Mouse (Mus musculus) B cell, adult 2 months (primary cell): ENCODE measurements around the gene Clec12b.

Experiments
- DNase-seq, 2 experiments: peaks; one replicate each; pipeline ENCODE4 v3.0.0; 2022

The Clec12b gene

DNA sequence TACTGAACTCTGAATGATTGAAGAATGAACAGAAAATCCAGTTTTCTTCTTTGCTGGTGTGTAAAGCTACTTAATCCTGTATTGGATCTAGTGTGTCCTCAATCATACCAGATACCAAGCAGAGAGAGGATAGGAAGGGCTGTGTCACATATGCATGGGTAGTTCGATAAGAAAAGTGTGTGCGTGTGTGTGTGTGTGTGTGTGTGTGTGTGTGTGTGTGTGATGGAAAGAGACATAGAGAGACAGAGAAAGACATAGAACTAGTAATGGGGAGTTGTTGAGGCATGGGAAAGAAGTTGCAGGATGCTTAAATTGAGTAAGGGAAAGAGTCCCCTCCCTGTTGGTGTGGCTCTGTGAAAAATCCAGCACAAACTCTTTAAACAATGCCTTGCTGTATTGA is at the start of gene Clec12b:
Gene Clec12b (minus strand): TSS at position 101 of the 400 bp plus-strand sequence.
- no peak for DNase-seq

DNA sequence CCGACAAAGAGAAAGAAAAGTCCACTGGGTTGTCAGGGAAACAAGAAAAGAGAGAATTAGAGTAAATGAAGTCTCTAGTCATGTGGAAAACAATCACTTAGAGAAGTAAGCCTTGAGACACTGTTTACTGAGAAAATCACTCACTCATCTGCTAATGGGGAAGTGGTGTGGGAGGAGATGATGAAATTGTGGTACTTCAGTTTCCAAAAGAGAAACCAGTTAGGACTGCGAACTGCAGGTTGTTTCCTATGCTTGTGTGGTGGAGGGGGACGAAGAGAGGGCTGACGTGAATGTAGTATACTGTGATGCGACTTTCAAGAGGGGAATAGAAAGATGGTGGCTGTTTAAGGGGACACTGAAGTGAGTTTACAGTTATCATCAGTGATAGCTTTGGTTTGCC is 48.6 kb upstream of the Clec12b start:
- DNase-seq = peak; percentile 59 to 66

DNA sequence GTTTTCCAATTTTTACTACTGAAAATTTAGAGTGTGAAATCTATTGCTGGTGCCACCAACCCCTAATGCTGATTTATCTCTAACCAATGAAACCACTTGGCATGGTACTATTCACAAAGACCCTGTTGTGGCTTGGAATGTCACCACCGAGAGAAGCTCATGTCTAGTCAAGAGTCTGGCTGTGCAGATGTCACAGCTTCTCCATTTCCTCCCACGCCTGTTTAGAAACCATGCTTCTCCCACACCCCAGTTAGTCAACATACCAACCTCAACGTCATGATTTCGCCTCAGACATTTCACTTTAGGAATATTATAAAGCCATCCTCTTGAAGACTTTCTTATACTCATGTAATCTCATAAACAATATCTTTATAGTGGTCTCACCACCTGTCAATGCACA is 41.6 kb upstream of the Clec12b start:
- no peak for DNase-seq

DNA sequence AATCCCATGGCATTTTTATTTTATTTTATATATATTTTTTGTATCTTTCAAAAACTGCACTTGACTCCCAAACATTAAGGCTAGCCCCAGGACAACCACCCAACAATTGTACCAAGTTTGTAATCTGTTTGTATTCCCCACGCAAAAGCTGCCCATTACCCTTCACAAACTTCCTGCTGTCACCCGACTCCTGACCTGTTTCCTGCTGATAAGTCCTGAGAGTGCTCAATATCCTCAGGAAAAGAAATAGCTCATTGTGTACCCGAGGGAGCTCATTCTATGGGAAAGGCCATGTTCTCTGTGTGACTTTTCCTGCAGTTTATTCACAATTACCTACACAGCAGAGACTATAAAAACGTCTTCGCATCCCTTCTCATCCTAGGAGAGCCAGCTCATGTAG is 40.1 kb upstream of the Clec12b start:
- DNase-seq = no peak

DNA sequence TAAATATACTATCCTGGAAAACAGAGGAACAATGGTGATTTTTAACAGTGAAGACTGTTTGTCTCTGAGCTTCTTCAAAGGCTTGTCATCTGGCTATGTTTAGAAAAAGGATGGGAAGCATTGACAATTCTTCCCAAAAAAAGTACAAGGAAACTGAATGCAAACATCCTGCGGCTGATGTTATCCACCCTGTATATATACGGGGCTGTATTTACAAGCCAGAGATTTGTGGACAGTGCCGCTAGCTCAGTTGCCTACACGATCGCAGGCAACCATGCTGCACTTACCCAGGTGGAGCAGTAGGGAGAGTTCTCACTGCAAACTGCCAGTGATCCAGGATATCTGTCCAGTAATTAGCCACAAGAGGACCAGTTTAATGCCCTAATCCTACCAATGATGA is 39.5 kb upstream of the Clec12b start:
- DNase-seq = no peak

DNA sequence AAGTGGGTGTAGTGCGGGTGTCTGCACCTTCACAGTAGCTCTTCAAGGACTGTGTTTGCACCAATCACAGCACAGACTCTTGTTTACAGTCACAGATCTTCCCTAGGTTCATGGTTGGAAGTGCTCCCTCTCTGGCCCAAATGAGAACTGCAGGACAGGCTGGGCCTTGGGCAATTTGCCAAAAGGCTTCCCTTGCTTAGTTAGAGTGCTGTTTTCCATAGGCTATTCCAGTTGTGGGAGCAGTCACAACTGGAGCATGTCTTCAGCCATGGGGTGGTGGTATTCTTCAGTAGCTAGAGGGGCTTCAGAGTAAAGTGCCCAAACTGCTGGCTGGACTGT is 38.0 kb upstream of the Clec12b start:
- DNase-seq = peak; percentile 78 to 80

DNA sequence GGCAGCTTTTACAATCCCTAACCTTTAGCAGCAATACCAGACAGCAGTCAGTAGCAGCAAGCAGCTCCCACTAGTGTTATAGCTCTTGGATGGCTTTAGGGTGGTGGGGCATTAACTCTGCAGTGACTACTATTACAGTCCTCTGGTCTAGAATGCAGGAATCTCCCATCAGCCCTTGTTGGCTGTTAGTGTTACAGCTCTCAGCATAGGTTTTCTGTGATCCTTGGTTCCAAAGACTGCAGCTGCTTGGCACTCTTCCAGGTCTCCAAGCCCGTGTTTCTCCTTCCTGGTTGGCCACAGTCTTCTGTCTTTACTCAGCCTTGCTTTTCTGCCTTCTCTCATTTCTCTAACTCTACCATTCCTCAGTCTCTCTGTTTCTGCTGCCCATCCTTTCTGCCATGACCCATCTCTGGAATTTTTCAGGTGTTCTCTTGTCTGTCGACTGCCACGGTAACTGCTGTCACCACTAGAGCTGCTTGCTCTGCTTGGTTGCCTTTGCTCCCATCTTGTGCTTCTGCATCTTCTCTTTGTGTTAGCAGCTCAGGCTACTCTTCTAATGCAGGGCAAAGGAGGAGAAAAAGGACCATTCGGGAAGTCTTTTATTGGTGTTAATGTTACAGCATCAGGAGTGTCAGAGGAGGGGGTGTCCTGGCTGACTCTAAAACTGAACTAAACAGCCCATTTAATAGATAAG is 37.5 kb upstream of the Clec12b start:
- DNase-seq = no peak

DNA sequence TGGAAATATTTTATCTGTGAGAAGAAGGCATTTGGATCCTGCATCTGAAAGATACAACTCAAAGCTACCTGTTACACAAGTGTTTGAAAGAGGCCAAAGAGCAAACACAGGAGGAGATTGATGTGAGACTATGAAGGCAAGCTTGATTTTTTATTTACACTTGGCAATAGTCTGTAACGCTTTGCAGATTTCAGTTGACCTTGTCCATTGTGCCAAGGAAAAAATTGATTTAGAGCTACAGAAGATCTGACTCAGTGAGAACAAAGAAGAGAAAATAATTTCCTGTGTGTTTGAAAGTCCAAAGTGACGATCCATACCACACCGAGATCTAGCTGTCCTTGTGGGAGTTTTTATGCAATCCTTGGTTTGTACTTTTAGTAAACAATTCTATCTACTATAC is 36.6 kb upstream of the Clec12b start:
- no peak for DNase-seq

DNA sequence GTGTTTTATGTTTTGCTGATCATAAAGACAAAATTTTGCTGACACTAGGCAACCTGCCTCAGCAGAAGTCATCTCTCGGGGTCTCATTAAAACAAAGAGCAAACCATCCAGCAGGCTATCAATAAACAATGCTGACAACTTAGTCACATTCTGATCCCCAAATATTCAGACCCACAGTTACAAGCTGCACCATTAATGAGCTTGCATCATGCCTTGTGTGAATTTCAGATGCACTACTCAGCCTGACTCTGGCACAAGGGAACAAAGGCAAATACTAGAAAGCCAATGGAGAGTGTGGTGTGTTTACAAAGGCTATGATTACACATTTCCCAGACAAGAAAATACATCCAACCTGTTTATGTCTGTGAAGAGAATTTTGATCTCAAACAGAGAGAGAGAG is 28.5 kb upstream of the Clec12b start:
- DNase-seq = no peak

DNA sequence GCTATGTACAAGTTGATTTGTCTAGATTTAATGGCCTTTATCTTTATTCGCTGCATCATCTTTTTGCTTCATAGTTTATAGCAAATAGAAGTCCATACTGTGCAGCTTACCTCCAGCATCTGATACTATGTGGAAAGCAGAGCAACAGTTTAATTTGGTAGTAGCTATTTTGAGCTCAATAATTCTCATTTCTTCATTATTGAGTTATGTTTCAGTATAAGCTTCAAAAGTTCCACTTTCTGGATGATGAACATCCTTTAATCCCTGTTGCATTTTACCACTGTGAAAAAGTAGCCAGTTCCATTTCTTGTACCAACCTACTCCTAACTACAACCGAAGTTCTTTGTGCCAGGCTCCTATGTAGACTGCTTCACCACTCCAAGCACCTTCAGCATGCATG is 22.9 kb upstream of the Clec12b start, which contains the start of gene Clec9a:
Gene Clec9a (plus strand): TSS at position 301 of the 400 bp plus-strand sequence.
- no peak for DNase-seq

DNA sequence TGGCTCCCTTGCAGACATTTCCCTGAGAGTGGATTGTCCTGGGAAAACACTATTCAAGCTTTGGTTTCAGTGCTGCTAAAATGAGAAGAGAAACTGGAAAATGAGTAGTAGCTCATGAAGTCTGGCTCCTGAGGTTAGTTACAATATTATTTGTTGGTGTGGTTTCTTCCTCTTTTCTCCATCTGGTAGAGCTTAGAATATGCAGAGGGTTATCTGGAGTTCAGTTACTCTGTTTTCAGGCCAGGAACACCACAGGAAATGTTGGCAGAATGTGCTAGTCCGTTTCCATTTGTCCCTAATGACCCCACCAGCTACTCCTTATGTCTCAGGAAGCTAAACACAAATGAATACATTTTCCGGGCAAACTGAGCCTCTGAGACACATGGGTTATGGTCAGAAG is 21.6 kb upstream of the Clec12b start:
- DNase-seq = peak in 1 of 2 experiments; percentile 4

DNA sequence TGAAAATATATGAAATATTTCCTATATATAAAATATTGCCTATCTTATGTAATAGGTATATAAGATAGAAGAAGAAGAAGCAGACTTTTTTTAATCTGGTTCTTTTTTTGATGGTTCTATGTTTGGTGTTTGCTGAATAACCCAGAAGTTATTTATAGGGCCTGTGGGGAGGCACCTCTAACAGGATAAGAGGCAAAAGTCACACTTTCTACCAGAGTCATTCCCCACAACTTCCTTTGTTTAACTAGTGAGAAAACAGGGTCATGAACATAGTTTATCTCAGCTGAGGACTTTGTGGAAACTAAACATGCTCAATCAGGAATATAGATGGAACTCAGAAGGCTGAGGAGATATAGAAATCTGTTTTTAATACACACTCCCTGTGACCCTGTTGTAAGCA is 20.3 kb upstream of the Clec12b start:
- no peak for DNase-seq

DNA sequence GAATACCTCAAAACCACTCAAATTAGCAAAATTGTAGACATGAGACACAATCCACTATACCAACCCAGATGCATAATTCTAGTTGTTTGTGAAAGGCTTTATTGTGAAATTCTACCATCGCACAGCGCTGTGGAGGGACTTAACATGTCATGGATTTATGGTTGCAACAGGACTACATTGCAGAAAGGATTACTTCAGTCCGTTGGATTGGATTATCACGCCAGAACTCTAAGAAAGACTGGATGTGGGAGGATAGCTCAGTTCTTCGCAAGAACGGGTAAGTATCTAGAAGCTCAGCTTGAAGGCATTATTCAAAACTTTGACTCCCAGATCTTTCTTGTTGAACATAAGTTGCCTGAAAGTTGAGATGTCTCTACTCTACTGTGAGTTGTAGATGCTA is 17.7 kb upstream of the Clec12b start:
- DNase-seq = no peak

DNA sequence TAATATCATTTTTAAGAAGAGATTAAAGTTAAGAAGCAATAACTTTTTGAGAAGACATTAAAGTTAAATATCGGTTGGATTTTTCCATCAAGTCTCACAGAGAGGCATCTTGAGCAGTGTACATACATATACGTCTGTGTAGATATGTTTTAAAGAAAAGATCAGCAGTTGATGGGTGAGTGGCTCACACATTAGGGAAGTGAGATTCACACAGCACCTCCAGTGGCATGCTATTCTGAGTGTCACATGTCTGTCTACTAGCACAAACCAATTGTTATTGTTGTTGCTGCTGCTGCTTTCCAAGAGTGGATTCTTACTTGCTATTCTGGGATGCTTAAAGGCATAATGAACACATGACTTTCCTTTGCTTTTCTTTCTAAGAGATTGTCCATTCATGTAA is 16.7 kb upstream of the Clec12b start:
- DNase-seq = no peak

DNA sequence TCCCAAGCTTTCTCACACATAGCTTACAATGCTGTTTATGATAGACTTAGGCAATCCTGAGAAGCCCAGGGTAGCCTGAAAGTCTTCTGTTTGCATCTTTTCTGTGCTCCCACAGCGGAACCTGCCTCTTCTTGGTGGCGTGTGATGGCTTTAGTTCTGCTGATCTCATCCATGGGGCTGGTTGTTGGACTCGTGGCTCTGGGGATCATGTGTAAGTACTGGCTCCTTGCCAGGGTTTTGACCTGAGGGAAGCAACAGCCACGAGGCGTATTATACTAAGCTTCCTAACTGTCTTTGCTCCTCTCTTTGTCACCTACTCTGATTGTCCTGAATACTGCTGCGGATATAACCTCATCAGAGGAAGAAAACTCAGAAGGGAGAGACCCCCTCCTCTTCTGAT is 14.3 kb upstream of the Clec12b start:
- no peak for DNase-seq

DNA sequence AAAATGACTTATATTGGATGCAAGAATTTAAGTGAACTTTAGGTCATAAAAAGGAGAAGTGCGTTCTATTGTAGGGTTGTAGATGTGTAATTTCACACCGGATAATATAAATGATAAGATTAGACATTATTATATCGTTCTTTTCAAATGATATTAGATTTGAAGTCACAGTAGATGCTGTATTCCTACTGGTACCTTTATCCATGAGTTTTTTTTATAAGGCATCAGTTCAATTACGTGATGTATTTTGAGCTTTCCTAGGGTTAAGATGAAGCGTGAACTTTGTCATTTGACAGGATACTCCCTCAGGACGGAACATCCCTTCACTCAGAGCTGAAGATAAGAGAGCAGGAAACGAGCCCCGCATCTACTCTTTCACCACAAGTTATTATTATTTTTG is 11.3 kb upstream of the Clec12b start, which contains the start of gene Clec1b:
Gene Clec1b (plus strand): TSS at position 301 of the 400 bp plus-strand sequence.
- DNase-seq = no peak

DNA sequence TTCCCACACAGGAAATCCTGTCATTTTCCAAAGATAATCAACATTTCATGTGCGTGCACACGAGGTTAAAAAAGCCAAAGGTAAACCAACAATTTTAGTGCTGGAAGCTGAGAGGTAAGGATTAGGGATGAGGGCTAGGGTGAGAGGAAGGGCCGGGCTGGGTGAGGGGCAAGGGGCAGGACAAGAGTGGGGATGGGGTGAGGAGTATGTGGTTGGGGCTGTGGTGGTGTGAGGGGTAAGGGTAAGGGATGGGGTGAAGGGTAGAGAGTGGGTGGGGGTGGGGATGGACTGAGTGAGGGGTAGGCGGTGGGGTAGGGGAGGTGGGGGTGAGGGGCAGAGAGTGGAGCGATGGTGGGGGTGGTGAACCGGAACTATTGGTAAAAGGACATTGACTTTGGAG is 8.1 kb upstream of the Clec12b start:
- no peak for DNase-seq

DNA sequence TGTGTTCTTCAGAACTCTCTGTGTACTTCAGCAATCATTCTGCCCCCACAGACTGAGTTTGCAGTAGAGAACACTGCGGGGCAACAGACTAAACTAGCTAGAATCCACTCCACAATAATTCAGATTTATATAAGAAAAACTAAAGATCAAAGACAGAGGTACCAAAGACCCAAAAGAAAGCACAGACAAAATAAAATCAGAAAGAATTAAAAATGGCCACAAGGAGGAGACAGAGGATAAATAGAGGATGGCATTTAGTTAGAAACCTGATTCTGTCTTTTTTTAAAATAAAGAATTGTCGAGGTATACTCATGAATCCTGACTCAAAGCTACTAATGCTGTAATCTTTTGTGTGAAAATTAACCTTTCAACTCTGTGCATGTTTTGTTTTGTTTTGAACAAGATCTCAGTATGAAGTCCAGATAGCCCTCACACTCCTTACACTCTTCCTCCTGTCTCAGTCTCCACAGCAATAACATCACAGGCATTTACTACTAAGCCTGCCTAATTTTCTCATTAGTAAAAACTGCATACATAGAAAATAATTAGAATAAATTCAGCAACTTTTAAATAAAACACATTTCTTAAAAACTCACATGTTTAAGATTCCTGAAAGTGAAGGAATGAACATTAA is 7.5 kb upstream of the Clec12b start:
- DNase-seq = no peak

DNA sequence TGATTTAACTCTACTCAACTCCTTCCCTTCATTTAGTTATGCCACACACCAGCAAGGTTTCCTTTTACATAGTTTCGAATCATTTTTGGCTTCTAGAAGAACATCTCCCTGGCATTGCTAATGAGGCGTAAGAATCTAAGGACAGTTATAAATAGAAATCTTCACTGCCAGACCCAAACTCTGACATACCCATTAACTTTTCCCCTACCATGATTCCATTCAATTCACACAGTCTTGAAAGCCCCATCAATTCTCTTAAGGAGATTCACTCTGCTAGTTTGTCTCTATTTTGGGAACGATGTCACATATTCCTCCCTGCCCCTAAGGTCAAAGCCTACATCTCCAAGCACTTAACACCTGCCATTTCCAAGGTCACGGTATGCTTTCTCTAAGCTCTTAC is 674 bp downstream of the Clec12b start:
- DNase-seq = no peak

DNA sequence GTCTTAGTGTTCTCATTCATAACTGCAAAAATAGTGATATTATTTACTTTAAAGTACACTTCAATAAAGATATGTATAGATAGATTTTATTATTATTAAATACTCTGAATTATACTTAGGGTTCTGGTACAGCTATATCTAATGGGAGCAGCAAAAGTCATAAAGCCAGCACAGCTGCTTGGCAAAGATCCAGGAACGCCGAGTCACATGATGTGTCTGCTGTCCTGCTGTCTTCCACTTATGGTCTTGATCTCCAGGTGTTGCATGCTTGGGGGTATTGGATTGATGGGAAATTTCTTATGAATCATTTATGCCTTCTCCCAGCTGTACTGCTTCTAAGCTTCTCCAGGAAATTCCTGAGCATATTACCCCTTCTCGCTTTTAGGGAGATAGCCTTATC is 2.2 kb downstream of the Clec12b start:
- no peak for DNase-seq

DNA sequence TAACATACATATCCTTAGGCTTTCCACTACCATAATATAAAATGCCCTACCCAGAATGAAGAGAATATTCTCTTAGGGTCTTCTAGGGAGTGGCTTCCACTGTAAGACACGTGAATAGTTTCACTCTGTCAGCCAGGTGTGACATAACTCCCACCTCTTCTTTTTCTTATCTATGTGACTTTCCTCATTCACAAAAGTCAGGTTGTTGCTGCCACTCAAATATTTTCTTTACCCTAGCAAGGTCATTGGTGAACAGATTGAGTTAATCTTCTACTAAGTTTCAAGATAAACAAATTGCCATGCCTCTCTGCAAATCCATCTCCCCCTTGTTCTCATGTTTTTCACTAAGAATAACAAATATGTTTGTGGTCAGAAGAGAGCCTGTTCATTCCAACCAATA is 3.9 kb downstream of the Clec12b start:
- DNase-seq = no peak

DNA sequence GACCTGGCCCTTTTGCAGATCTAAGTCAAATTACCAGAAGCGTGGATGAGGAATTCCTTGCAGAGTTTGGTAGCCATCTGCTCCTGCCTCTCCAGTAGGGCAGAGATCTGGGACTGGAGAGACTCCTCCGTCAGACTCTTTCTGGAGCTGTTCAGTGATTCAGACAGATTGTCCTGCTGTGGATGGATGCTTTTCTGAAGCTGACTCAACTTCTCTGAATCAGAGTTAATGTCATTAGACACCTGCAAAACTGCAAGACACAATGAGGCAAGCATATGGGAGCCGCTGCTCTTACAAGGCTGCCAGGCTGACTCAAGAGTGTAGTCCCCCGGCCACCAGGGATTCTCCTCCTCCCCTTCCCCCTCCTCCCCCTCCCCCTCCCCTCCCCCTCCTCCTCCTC is 5.2 kb downstream of the Clec12b start:
- no peak for DNase-seq

DNA sequence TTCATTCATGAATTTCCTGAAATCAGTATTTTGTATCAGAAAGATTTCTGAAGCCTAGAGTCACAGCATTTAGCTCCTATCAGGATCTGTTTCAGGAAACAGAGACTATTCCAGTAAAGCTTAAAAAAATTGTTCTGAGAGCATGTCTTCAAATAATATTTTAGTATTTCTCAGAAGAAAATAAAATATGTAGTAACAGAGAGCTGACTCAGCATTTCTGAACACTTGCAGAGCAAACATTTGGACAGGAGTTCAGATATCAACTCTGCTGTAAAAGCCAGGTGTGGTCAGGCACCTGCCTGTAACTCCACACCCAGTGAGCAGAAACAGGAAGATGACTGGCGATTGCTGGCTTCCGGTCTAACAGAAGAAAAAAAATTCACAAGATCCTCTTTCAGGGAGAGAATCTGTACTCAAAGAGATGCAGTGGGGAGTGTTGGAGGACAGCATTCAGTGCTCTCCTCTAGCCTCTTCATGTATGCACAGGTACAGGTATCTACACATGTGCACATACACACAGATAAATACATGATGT is 10.7 kb downstream of the Clec12b start:
- peak; percentile 19 to 22 for DNase-seq

DNA sequence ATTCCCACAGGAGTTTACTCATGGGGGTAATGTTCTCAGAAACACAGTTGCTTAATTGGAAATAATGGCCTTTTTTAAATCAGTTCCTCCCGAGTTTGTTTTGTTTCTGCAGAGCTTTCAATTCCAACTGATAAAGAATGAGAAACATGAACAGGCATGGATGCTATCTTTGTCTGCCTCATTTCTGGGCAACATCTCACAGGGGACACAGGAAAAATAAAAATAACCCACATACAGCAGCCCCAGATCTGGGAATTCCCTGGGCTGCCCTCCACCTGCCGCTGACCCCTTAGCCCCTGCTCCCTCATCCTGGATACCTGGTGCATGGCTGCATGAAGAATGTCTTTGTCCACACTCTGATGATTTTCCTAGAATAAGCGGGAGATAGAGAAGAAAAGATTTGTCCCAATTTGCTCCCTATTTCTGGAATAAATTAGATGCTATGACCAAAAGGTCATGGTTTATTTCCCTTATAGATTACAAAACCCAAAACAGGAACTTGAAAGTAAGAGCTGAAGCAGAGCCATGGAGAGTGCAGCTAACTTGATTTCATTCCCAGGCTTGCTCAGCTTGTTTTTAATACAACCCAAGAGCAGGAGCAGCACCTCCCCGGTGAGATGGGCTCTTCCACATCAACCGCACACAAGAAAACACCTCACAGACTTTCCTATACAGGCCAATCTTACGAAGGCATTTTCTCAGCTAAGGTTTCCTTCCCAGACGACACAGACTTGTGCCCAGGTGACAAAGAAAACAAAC is 16.1 kb downstream of the Clec12b start:
- DNase-seq = no peak
